Mouse (Mus musculus) cerebellum, adult 2 months (tissue): ENCODE measurements around the gene Ppa1.

Source experiments
- CTCF ChIP-seq: fragments of 200-500 bp; IDR thresholded peaks from 2 replicates; pipeline ENCODE4 v1.5.1; 2011; ENCODE audit warnings: low read depth, mild to moderate bottlenecking, control low read depth, low read length, moderate library complexity, borderline replicate concordance; ENCODE audit not compliant: insufficient read depth
- POLR2A ChIP-seq: fragments of 200-500 bp; IDR thresholded peaks from 2 replicates; pipeline ENCODE4 v1.6.1; 2011; ENCODE audit warnings: low read length, control low read depth, borderline replicate concordance; ENCODE audit not compliant: insufficient read depth

DNA sequence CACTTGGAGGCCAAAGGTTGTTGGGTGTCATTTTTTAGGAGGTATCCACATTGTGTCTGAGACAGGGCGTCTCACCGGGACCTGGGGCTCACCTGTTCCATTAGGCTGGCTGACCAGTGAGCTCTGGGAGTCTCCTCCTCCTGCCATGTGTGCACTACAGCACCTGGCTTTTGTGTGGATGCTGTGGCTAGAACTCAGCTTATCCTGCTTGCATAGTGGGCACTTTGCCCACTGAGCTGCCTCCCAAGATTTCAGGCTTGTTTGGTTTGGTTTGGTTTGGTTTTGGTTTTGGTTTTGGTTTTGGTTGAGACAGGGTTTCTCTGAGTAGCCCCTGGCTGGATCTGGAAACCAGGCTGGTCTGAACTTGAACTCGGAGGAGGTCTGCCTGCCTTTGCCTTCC, 73.9 kb downstream of the Ppa1 start:
- TF ChIP-seq CTCF (no peak), POLR2A (no peak)
